Mouse (Mus musculus) neural tube, embryonic 12.5 days (tissue): ENCODE results near the gene 4931428F04Rik. TPM values are rescaled to one million over a fixed set of nuclear protein-coding genes. Genes with fewer than 3 reads are reported as not detected.
A peak's percentile ranks its signal among the peaks of the same experiment; 100 is the strongest.
"Not testable (repeated sequence)": the region's sequence is repeated elsewhere in the genome, so short reads cannot be mapped to it uniquely, and the experiment has no call there.

Source experiments
- ATAC-seq: fragments of 200-750 bp; cut with Nextera tagmentation; 2 replicates; pipeline ENCODE4 v1.8.0; 2017; ENCODE audit warnings: low read depth, mild to moderate bottlenecking, moderate TSS enrichment, moderate library complexity; ENCODE audit not compliant: low FRiP score
- H3K27ac ChIP-seq: fragments of 300-500 bp; sonication (generic); 2 replicates; pipeline ENCODE4 v1.5.1; 2016
- H3K27me3 ChIP-seq: fragments of 300-500 bp; sonication (generic); replicated peaks from 2 replicates; pipeline ENCODE4 v1.6.1; 2016; ENCODE audit warnings: mild to moderate bottlenecking
- H3K36me3 ChIP-seq: fragments of 300-500 bp; sonication (generic); 2 replicates; pipeline ENCODE4 v1.6.1; 2016; ENCODE audit warnings: mild to moderate bottlenecking
- H3K4me1 ChIP-seq: fragments of 300-500 bp; sonication (generic); 2 replicates; pipeline ENCODE4 v1.6.1; 2016
- H3K4me2 ChIP-seq: fragments of 300-500 bp; sonication (generic); replicated peaks from 2 replicates; pipeline ENCODE4 v1.6.1; 2016; ENCODE audit warnings: mild to moderate bottlenecking
- H3K4me3 ChIP-seq: fragments of 300-500 bp; sonication (generic); 2 replicates; pipeline ENCODE4 v1.5.1; 2016
- H3K9ac ChIP-seq: fragments of 300-500 bp; sonication (generic); 2 replicates; pipeline ENCODE4 v1.6.1; 2016; ENCODE audit warnings: mild to moderate bottlenecking
- H3K9me3 ChIP-seq: fragments of 300-500 bp; sonication (generic); 2 replicates; pipeline ENCODE4 v1.6.1; 2016; ENCODE audit warnings: mild to moderate bottlenecking
- WGBS: fragments of 180-500 bp; shearing (Covaris S2); methylation state at CpG from one replicate; pipeline ENCODE4 v1.1.7; 2016; 5-methylcytosine and 5-hydroxymethylcytosine counted together
- polyA plus RNA-seq: library from polyadenylated mRNA; unstranded; fragments of >200 nt; fragmentation: Nextera tagmentation; extraction: Ambion mirVana; gene quantifications from 2 replicates; pipeline ENCODE4 v1.2.1, GENCODE M21; 2016

4931428F04Rik gene
- polyA plus RNA-seq, 1 experiment from 2014 or later = 78.4 TPM

DNA sequence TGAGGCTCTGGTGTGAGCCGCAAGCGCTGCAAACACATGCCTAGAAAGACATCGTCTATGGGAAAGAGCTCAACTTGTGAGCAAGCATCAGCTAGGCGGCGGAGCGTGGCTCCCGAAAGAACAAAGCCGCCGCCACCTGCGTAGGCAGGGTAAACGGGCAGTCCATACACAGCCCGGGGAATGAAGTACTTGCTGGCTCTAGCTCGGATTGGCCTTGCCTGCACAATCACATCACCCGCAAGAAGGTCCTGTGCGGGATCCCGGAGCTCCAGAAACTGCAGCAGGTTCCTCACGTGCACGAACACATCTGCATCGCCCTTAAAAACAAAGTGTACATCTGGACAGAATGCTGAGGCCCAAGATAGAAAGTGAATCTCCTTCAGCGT is 35.9 kb downstream of the 4931428F04Rik start:
- Histone ChIP-seq H3K4me1 (peaks cover 13% of the 10 kb centered on the region), H3K36me3 (peaks cover 36% of the 10 kb centered on the region), H3K9me3 (no peaks in the 10 kb centered on the region), H3K4me2 (peak overlapping the region; percentile 99), H3K27ac (no peak overlapping the region), H3K9ac (no peak overlapping the region), H3K27me3 (peaks cover 39% of the 10 kb centered on the region), H3K4me3 (peak overlapping the region; percentile 56; the same call in 1 of the 2 replicates)
- WGBS = 34% methylated on average over 20 of the region's 20 CpGs
- peak; percentile 55 for ATAC-seq

DNA sequence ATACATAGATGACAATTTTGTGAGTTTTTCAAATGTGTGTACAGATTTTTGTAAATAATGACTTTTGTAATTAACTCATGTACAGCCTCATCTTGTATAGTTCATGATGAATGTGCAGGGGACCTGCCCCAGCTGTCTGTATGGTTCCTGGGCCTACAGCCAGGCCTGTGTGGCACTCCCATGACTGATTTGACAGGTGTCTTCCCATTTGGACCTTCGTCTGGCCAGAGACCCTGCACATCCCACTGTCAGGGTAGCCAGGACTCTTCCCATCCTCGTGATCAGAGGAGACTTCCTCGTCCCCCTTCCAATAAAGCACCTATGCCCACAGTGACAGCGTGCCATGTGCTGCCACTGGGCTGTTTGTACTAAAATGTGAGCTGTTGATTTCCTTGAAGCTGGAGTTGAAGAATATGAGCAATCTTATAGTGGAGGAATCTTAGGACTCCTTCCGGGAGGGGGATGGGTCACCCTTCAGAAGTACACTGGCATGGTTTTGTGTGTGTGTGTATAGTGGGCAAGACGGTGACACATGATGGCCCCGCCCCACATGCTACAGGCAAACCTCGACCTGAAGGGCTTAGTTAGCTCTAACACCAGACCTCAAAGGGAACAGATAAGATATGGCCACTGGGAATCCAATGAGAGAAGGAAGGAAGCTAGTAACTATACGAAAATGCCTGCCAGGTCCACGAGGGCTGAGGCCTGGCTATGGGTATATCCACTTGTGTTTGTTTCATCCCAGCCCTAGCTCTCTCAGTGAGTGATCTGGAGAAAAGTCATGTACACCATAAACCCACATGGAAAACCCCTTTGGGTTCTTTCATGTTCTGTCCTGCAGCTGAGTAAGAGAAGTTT is 36.8 kb downstream of the 4931428F04Rik start:
- Histone ChIP-seq H3K4me2 (no peak overlapping the region), H3K4me1 (peaks cover 11% of the 10 kb centered on the region), H3K4me3 (no peak overlapping the region), H3K9me3 (no peaks in the 10 kb centered on the region), H3K27ac (no peak overlapping the region), H3K9ac (no peak overlapping the region), H3K36me3 (peaks cover 43% of the 10 kb centered on the region), H3K27me3 (peaks cover 31% of the 10 kb centered on the region)
- whole genome bisulfite sequencing = 91% methylated on average over 10 of the region's 10 CpGs
- ATAC-seq = no peak

DNA sequence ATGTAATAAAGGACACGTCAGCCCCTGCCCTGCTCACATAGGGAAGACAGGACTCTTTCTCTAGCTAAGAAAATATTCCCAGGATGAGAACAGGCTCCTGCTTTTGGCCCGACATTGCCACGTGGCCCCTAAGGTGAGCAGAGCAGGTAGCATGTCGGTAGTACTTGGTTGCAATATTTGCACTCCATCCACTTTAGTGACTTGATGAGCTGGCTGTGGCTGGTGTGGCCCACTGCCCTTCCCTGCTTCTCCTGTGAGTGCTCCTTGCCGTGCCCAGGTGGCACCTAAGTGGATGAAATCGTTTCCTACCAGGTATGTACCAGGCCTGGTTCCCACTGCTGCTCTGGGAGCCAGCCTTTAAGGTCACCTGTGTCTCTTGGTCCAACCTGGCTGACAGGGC is 37.7 kb downstream of the 4931428F04Rik start:
- H3K4me2 ChIP-seq = no peak overlapping the region
- ATAC-seq = no peak
- peaks cover 43% of the 10 kb centered on the region for H3K36me3 ChIP-seq
- H3K9ac ChIP-seq = no peak overlapping the region
- no peak overlapping the region for H3K27ac ChIP-seq
- no peaks in the 10 kb centered on the region for H3K9me3 ChIP-seq
- H3K27me3 ChIP-seq = peaks cover 23% of the 10 kb centered on the region
- no peak overlapping the region for H3K4me3 ChIP-seq
- peaks cover 11% of the 10 kb centered on the region for H3K4me1 ChIP-seq
- 92% methylated on average over 6 of the region's 6 CpGs for WGBS

DNA sequence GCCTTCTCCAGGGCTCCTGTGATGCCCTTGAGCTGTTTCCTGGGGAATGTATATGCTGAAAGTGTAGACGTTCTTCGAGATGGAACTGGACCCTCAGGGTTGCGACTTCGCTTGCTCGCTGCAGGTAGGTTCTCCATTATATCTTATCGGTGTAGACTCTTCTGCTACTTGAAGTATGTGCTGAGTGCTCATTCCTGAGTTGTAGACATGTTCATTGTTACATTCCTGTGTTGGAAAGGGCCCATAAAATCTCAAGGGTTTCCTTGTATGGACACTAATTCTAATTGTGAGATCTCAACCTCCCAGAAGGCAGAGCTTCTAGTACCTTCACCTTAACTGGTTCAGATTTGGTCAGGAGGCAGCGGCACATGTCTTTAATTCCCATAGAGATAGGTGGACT is 48.6 kb downstream of the 4931428F04Rik start:
- Histone ChIP-seq H3K4me2 (no peak overlapping the region), H3K9ac (no peak overlapping the region), H3K36me3 (peaks cover 45% of the 10 kb centered on the region), H3K4me3 (no peak overlapping the region), H3K4me1 (no peaks in the 10 kb centered on the region), H3K9me3 (no peaks in the 10 kb centered on the region), H3K27me3 (no peaks in the 10 kb centered on the region), H3K27ac (no peak overlapping the region)
- WGBS = 95% methylated on average over 7 of the region's 7 CpGs
- ATAC-seq = no peak

DNA sequence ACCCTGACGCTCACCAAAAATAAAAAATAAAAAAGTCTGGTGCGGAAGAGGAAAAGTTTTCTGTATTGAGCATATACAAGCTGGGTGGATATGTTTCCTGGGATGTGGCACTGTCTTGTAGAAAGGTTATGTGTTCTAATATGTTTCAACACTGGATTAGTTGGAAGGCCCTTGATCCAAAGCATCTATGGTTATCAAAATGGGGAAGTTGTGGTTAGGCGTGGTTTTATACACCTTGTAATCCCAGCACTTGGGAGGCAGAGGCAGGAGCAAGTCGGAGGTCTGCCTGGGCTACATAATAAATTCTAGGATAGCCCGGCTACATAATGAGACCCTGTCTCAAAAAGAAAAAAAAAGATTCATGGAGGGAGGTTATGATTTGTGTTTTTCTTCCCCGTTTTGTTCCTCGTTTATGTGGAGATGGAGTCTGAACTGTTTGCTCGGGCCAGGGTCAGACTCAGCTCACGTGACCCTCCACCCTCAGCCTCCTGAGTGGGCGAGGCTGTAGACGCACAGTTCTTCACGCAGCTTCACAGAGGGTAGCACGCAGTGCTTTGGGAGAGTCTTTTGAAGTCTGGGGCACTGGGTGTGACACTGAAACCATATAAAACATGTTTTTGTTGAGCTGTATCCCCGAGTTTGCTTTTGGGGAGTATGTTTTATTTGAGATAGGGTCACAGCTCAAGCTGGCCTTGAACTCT is 52.1 kb downstream of the 4931428F04Rik start:
- Histone ChIP-seq H3K27ac (no peak overlapping the region), H3K4me3 (no peak overlapping the region), H3K9ac (no peak overlapping the region), H3K27me3 (no peaks in the 10 kb centered on the region), H3K4me2 (no peak overlapping the region), H3K4me1 (no peaks in the 10 kb centered on the region), H3K9me3 (no peaks in the 10 kb centered on the region), H3K36me3 (peaks cover 46% of the 10 kb centered on the region)
- no peak for ATAC-seq
- WGBS = 93% methylated on average over 14 of the region's 14 CpGs

DNA sequence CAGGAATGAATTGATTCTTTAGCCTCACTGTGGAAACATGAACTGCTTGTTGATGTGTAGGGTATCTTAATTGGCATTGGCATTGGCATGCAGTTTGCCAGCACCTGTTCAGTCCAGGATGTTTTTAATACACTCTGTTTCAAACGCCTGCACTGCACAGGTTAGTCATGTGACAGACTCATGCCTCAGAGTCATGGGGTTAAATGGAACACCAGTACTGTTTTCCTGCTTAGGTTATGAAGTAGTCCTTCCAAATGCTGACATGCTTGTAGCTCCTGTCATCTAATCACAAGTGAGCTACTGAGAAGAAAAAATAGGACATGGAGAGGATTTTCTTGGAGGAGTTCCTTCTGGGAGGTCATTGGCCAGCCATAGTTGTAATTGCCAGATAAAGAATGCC is 54.5 kb downstream of the 4931428F04Rik start:
- H3K27me3 ChIP-seq = no peaks in the 10 kb centered on the region

DNA sequence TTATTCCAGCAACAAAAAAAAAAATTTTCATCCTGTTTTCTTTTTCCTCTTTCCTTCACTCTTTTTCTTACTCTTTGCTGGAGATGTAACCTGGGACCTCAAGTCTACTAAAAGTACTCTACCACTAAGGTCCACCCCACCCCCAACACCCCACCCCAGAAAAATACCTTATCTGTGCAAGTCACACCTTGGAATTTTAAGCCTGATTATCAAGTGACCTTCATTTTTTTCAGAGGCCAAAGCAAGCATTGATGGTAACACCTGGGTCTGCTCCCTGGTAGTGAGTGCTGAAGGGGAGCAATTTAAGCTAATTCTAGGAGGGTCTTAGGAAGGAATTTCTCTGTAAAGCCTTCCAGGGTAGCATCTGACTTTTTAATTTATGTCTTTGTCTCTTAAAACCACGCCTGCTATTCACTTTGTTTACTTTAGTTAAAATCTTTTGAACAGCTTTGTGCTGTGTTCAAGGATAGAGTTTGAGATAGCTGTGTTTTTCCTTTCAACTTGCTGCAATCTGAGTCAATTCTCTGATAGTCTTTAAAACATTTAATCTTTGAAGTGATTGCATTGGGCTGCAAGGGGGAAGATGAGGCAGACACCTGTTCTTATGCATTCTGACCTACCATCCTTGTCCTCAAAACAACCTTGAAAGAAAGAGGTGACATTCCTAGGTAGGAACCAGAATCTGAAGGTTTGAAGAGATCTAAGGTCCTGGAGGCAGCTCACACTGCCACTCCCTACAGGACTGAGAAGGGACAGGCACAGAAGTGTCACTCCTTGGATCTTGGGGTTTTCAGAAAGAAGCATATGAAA is 56.3 kb downstream of the 4931428F04Rik start:
- H3K9me3 ChIP-seq = no peaks in the 10 kb centered on the region
- no peak overlapping the region for H3K27ac ChIP-seq
- ATAC-seq = no peak
- H3K4me3 ChIP-seq = no peak overlapping the region
- no peaks in the 10 kb centered on the region for H3K27me3 ChIP-seq
- no peaks in the 10 kb centered on the region for H3K4me1 ChIP-seq
- H3K36me3 ChIP-seq = peaks cover 13% of the 10 kb centered on the region; the same call in 1 of the 2 replicates
- no peak overlapping the region for H3K4me2 ChIP-seq
- 68% methylated on average over 1 of the region's 1 CpGs for WGBS
- H3K9ac ChIP-seq = no peak overlapping the region

More for the DNA sequence above, 54.5 kb downstream of the 4931428F04Rik start:
- peaks cover 29% of the 10 kb centered on the region for H3K36me3 ChIP-seq
- WGBS = 78% methylated on average over 1 of the region's 1 CpGs
- no peak overlapping the region for H3K9ac ChIP-seq
- ATAC-seq = no peak
- H3K4me3 ChIP-seq = no peak overlapping the region
- no peaks in the 10 kb centered on the region for H3K4me1 ChIP-seq
- no peak overlapping the region for H3K27ac ChIP-seq
- H3K9me3 ChIP-seq = no peaks in the 10 kb centered on the region
- no peak overlapping the region for H3K4me2 ChIP-seq

DNA sequence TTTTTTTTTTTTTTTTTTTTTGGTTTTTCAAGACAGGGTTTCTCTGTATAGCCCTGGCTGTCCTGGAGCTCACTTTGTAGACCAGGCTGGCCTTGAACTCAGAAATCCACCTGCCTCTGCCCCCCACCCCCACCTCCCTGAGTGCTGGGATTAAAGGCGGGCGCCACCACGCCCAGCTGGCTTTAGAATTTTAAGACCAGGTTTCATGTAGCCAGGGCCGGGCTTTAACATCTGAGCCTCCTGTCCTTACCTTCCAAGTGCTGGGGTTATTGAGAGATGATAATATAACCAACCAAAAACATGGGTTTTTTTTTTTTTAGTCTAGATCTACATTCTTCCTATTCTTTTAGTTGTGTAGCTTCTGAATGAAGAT is 57.4 kb downstream of the 4931428F04Rik start:
- H3K4me1 ChIP-seq, ATAC-seq, H3K4me3 ChIP-seq, H3K9ac ChIP-seq, H3K4me2 ChIP-seq, H3K9me3 ChIP-seq, H3K27me3 ChIP-seq, H3K36me3 ChIP-seq, H3K27ac ChIP-seq: not testable (repeated sequence)
- 89% methylated on average over 4 of the region's 4 CpGs for WGBS

DNA sequence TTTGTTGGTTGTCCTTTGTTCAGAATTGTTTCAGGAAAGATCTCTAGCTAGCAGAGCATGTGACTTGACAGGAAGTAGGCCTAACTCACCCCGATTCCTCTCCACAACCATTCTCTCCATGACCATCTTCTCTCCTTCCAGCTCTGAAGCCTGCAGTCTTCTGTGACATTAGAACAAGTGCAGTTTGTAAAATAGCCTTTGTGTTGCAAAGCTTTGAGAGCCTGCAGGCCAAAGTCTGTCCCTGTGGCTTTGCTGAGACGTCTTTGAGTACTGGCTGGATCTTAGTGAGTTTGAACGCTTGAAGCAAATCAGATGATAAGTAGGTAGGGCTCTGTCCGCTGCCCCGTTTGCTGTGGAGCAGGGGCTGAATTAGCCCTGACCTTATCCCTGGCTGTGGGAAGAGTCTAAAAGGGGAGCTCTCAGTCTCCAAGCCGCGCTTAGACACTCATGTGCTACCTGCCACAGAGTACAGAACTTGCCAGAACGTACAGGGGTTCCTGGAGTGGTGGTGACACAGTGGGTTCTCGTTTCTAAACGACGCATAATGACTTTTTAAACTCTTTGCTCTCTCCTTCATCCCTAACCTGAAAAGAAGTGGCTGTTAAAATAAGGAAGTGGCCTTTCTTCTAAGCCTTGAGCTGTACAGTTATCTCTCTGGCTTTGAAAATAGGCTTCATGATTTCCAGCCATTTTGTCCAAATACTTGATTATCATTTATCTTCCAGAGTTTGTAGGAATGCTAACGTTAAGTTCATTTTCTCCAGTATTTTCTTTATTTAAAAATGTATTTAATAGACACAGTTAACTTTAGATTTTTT is 58.0 kb downstream of the 4931428F04Rik start:
- H3K36me3 ChIP-seq = peaks cover 9% of the 10 kb centered on the region; the same call in 1 of the 2 replicates
- no peaks in the 10 kb centered on the region for H3K27me3 ChIP-seq
- no peak overlapping the region for H3K27ac ChIP-seq
- no peaks in the 10 kb centered on the region for H3K9me3 ChIP-seq
- no peak overlapping the region for H3K4me2 ChIP-seq
- H3K4me1 ChIP-seq = no peaks in the 10 kb centered on the region
- WGBS = 89% methylated on average over 12 of the region's 12 CpGs
- H3K4me3 ChIP-seq = no peak overlapping the region
- H3K9ac ChIP-seq = no peak overlapping the region
- no peak for ATAC-seq
